Mouse (Mus musculus): ENCODE results near the gene Oma1.

GRCm38 (mm10) chr4:103303851-103304250 is 9.8 kb upstream of the Oma1 start:
- TF ChIP-seq CTCF (IDR thresholded peaks at IDR 0.05; ENCODE audit: borderline replicate concordance, control insufficient read depth, extremely low read depth, insufficient read depth, low read length, poor library complexity) (no peak), POLR2A (IDR thresholded peaks at IDR 0.05; ENCODE audit: control insufficient read depth, extremely low read depth, insufficient read depth, low read length, poor library complexity) (no peak)
